Mouse (Mus musculus): ENCODE results near the gene Ift122. TPM values are rescaled to one million over a fixed set of nuclear protein-coding genes. Genes with fewer than 3 reads are reported as not detected.

The Ift122 gene
- total and polyA plus RNA-seq, 3 experiments = 7.9 to 14.1 (median 8.6) TPM

DNA sequence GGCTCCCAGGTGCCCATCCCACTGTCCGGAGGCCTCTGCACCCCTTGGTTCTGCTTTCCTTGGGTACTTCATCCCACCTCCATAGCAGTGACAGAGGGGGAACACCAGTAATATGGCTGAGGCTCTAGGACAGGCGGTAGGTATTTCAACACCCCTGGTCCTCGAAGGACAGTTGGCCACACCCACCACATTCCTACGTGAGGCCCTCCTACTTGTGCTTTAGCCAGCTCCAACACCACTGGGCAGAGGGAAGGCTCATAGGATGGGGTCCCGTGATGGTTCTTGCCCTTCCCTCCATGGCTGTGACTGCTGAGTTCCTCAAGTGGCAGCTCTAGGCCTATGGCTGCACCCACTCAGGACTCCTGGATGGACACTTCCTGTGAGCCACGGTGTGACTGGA lies 71.6 kb downstream of the Ift122 start:
- no peak overlapping the region for H3K4me3 ChIP-seq (replicated peaks in 1 of 3; ENCODE audit: low read depth in 2 of 3, low read length in 2 of 3, poor library complexity in 1 of 3)
- peaks cover 0 to 24% of the 10 kb centered on the region in 2 experiments for H3K36me3 ChIP-seq (replicated peaks in 1 of 2; ENCODE audit: control insufficient read depth in 1 of 2, insufficient read depth in 1 of 2, low read length in 1 of 2)
- no peak overlapping the region for H3K4me2 ChIP-seq (ENCODE audit: insufficient read depth, low read depth, poor library complexity, severe bottlenecking)
- peaks cover 7 to 24% of the 10 kb centered on the region in 2 experiments; a peak in 3 of 4 replicates for H3K4me1 ChIP-seq (ENCODE audit: control insufficient read depth in 1 of 2, insufficient read depth in 2 of 2)
- H3K27ac ChIP-seq (ENCODE audit: insufficient read depth, low read depth) = no peak overlapping the region
- no peaks in the 10 kb centered on the region for H3K9me3 ChIP-seq (replicated peaks; ENCODE audit: low read length)
- in situ Hi-C loops (cut with MboI; ENCODE audit: low pct_ligation_motif_present, low pct_unique_long_range_greater_than_20kb, low sequenced_read_pairs) = no loop called here
- TF ChIP-seq RAD21 (IDR thresholded peaks at IDR 0.05; ENCODE audit: low read depth, low read length) (no peak), PAX5 (IDR thresholded peaks at IDR 0.05; ENCODE audit: low read length) (no peak), HCFC1 (IDR thresholded peaks at IDR 0.05; ENCODE audit: low read depth, low read length) (no peak), KAT2A (IDR thresholded peaks at IDR 0.05; ENCODE audit: insufficient replicate concordance, low read length) (no peak), USF2 (conservative IDR thresholded peaks at IDR 0.05; ENCODE audit: low read depth, low read length) (no peak), SIN3A (IDR thresholded peaks at IDR 0.05; ENCODE audit: low read length) (no peak), ETS1 (conservative IDR thresholded peaks at IDR 0.05; ENCODE audit: low read depth, low read length) (no peak), JUN (IDR thresholded peaks at IDR 0.05; ENCODE audit: insufficient read depth, low read depth, low read length) (no peak), UBTF (IDR thresholded peaks at IDR 0.05; ENCODE audit: low read depth, low read length) (no peak), ZMIZ1 (IDR thresholded peaks at IDR 0.05; ENCODE audit: low read depth, low read length) (no peak), MYC (IDR thresholded peaks at IDR 0.05; ENCODE audit: low read depth, low read length) (no peak), CHD1 (IDR thresholded peaks at IDR 0.05; ENCODE audit: low read depth, low read length) (no peak), NELFE (IDR thresholded peaks at IDR 0.05; ENCODE audit: low read depth, low read length) (no peak), USF1 (IDR thresholded peaks at IDR 0.05; ENCODE audit: low read depth, low read length) (no peak), TCF12 (IDR thresholded peaks at IDR 0.05; ENCODE audit: low read depth, low read length) (no peak), ZNF384 (IDR thresholded peaks at IDR 0.05; ENCODE audit: low read depth, low read length) (no peak)
- dilution Hi-C loops (cut with MboI; ENCODE audit: extremely low pct_ligation_motif_present, extremely low pct_unique_long_range_greater_than_20kb, low sequenced_read_pairs) = no loop called here
- no peaks in the 10 kb centered on the region for H3K79me2 ChIP-seq (replicated peaks; ENCODE audit: control insufficient read depth, extremely low read depth, insufficient read depth, poor library complexity, severe bottlenecking)
- H3K27me3 ChIP-seq (replicated peaks) = no peaks in the 10 kb centered on the region
- DNase-seq (ENCODE audit: extremely low read depth) = no peak
- H3K9ac ChIP-seq (ENCODE audit: insufficient read depth, low read depth) = no peak overlapping the region

DNA sequence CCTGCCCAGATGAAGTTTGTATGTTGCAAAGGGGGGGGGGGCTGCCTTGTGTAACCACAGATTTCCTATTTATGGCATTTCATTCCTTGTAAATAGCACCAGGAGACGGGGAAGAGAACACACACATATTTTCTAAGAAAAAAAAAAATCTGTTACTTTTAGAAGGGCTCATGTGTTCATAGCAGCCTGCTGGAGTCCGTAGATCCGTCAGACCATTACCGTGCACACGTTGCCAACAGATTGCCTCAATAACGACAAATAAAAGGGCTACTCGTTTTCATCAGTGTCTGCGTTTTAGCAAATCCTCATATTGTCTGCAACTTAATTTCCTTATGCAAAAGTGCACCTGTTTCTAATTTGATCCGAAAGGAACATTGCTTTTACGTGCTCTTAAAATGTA lies 73.1 kb downstream of the Ift122 start:
- H3K27me3 ChIP-seq (replicated peaks) = no peaks in the 10 kb centered on the region
- no peaks in the 10 kb centered on the region for H3K79me2 ChIP-seq (replicated peaks; ENCODE audit: control insufficient read depth, extremely low read depth, insufficient read depth, poor library complexity, severe bottlenecking)
- no peaks in the 10 kb centered on the region for H3K9me3 ChIP-seq (replicated peaks; ENCODE audit: low read length)
- in situ Hi-C loops (cut with MboI; ENCODE audit: low pct_ligation_motif_present, low pct_unique_long_range_greater_than_20kb, low sequenced_read_pairs) (no loop called here), dilution Hi-C loops (cut with MboI; ENCODE audit: extremely low pct_ligation_motif_present, extremely low pct_unique_long_range_greater_than_20kb, low sequenced_read_pairs) (no loop called here)
- H3K9ac ChIP-seq (ENCODE audit: insufficient read depth, low read depth) = no peak overlapping the region
- DNase-seq (ENCODE audit: extremely low read depth) = no peak
- no peak overlapping the region for H3K27ac ChIP-seq (ENCODE audit: insufficient read depth, low read depth)
- H3K4me1 ChIP-seq (ENCODE audit: control insufficient read depth in 1 of 2, insufficient read depth in 2 of 2) = peaks cover 7 to 20% of the 10 kb centered on the region in 2 experiments; a peak in 3 of 4 replicates
- H3K4me3 ChIP-seq (replicated peaks in 1 of 3; ENCODE audit: low read depth in 2 of 3, low read length in 2 of 3, poor library complexity in 1 of 3) = no peak overlapping the region
- no peak overlapping the region for H3K4me2 ChIP-seq (ENCODE audit: insufficient read depth, low read depth, poor library complexity, severe bottlenecking)
- peaks cover 0 to 18% of the 10 kb centered on the region in 2 experiments for H3K36me3 ChIP-seq (replicated peaks in 1 of 2; ENCODE audit: control insufficient read depth in 1 of 2, insufficient read depth in 1 of 2, low read length in 1 of 2)
- TF ChIP-seq MXI1 (IDR thresholded peaks at IDR 0.05; ENCODE audit: low read depth, low read length) (no peak), ZC3H11A (IDR thresholded peaks at IDR 0.05; ENCODE audit: low read depth, low read length) (no peak), IRF4 (IDR thresholded peaks at IDR 0.05; ENCODE audit: low read depth, low read length) (no peak), USF1 (IDR thresholded peaks at IDR 0.05; ENCODE audit: low read depth, low read length) (no peak), SIN3A (IDR thresholded peaks at IDR 0.05; ENCODE audit: low read length) (no peak)
